Mouse (Mus musculus) limb, embryonic 11.5 days (tissue): ENCODE data around the gene Lrrc8e. TPM values are rescaled to one million over a fixed set of nuclear protein-coding genes. Genes with fewer than 3 reads are reported as not detected.
A peak's percentile ranks its signal among the peaks of the same experiment; 100 is the strongest.
"Not testable (repeated sequence)": the region's sequence is repeated elsewhere in the genome, so short reads cannot be mapped to it uniquely, and the experiment has no call there.

ENCODE experiments used
- ATAC-seq: fragments of 200-750 bp; cut with Nextera tagmentation; 2 replicates; pipeline ENCODE4 v1.8.0; 2017; ENCODE audit warnings: low read depth; ENCODE audit not compliant: insufficient number of reproducible peaks, low FRiP score, low TSS enrichment
- DNase-seq: peaks from one replicate; pipeline ENCODE4 v3.0.0-alpha.2; 2015; ENCODE audit warnings: low spot score
- H3K27ac ChIP-seq: fragments of 300-500 bp; sonication (generic); replicated peaks from 2 replicates; pipeline ENCODE4 v1.5.1; 2014; ENCODE audit warnings: low read depth, mild to moderate bottlenecking, low read length
- H3K27me3 ChIP-seq: fragments of 300-500 bp; sonication (generic); 2 replicates; pipeline ENCODE4 v1.6.1; 2014; ENCODE audit warnings: mild to moderate bottlenecking, low read length, mixed read lengths; ENCODE audit not compliant: control insufficient read depth, insufficient read depth
- H3K36me3 ChIP-seq: fragments of 300-500 bp; sonication (generic); 2 replicates; pipeline ENCODE4 v1.6.1; 2014; ENCODE audit warnings: mild to moderate bottlenecking, low read length, moderate library complexity, mixed read lengths; ENCODE audit not compliant: control insufficient read depth, insufficient read depth
- H3K4me1 ChIP-seq: fragments of 300-500 bp; sonication (generic); 2 replicates; pipeline ENCODE4 v1.6.1; 2014; ENCODE audit warnings: low read length, mixed read lengths; ENCODE audit not compliant: control insufficient read depth, insufficient read depth
- H3K4me2 ChIP-seq: fragments of 300-500 bp; sonication (generic); 2 replicates; pipeline ENCODE4 v1.6.1; 2014; ENCODE audit warnings: low read depth, mild to moderate bottlenecking, moderate library complexity; ENCODE audit not compliant: severe bottlenecking
- H3K4me3 ChIP-seq: fragments of 300-500 bp; sonication (generic); 2 replicates; pipeline ENCODE4 v1.5.1; 2014; ENCODE audit warnings: low read depth, low read length
- H3K9ac ChIP-seq: fragments of 300-500 bp; sonication (generic); 2 replicates; pipeline ENCODE4 v1.6.1; 2014; ENCODE audit warnings: mild to moderate bottlenecking, low read length
- H3K9me3 ChIP-seq: fragments of 300-500 bp; sonication (generic); 2 replicates; pipeline ENCODE4 v1.6.1; 2016; ENCODE audit warnings: low read length; ENCODE audit not compliant: control insufficient read depth
- WGBS: fragments of 180-500 bp; shearing (Covaris S2); extraction: QIAGEN DNeasy Blood & Tissue Kit; methylation state at CpG from one replicate; pipeline ENCODE4 v1.1.7; 2014; 5-methylcytosine and 5-hydroxymethylcytosine counted together
- polyA plus RNA-seq: library from polyadenylated mRNA; unstranded; fragments of >200 nt; fragmentation: Nextera tagmentation; extraction: Ambion mirVana; gene quantifications from 2 replicates; pipeline ENCODE4 v1.2.1, GENCODE M21; 2014

Lrrc8e gene
- polyA plus RNA-seq, 1 experiment from 2014 or later = 0.13 TPM

GRCm38 (mm10) chr8:4247951-4248540, 21.4 kb downstream of the Lrrc8e start, which contains the start of gene Tgfbr3l:
Gene Tgfbr3l (plus strand): TSS chr8:4248214.
- DNase-seq = no peak
- peaks cover 7% of the 10 kb centered on the region; the same call in 1 of the 2 replicates for H3K4me1 ChIP-seq
- H3K9ac ChIP-seq = no peak within 1 kb of the TSS
- WGBS = 79% methylated on average over 15 of the region's 15 CpGs
- H3K27ac ChIP-seq = no peak within 1 kb of the TSS
- H3K4me3 ChIP-seq = no peak within 1 kb of the TSS
- H3K36me3 ChIP-seq = peaks cover 24% of the 10 kb centered on the region
- peak within 1 kb of the TSS; percentile 22; the same call in 1 of the 2 replicates for H3K4me2 ChIP-seq
- no peaks in the 10 kb centered on the region for H3K9me3 ChIP-seq
- ATAC-seq = no peak
- H3K27me3 ChIP-seq = no peaks in the 10 kb centered on the region

DNA sequence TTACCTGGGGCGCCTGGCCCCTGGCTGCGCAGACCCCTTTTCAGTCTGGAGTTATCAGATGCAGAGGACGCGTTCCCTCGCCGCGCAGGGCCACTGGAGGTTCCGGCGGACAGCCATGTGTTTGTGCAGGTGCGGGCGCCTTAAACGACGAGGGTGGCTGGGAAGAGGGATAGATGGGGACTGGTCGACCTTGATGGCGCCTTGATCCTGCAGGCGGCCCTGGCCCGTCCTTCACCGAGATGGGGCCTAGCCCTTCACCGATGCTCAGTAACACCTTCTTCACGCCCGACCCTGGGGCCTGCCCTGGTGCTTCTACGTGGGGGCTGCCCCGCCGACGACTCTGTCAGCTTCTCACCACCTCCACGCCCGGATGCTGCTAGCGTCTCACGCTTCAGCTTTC, 22.6 kb downstream of the Lrrc8e start:
- peak; percentile 70 for DNase-seq
- Histone ChIP-seq H3K4me2 (peak overlapping the region; percentile 22; the same call in 1 of the 2 replicates), H3K4me1 (peaks cover 10% of the 10 kb centered on the region), H3K27ac (no peak overlapping the region), H3K27me3 (no peaks in the 10 kb centered on the region), H3K4me3 (no peak overlapping the region), H3K9me3 (no peaks in the 10 kb centered on the region), H3K36me3 (peaks cover 16% of the 10 kb centered on the region), H3K9ac (peak overlapping the region; percentile 22; the same call in 1 of the 2 replicates)
- WGBS = 13% methylated on average over 29 of the region's 29 CpGs
- ATAC-seq = no peak

GRCm38 (mm10) chr8:4250306-4250970, 23.8 kb downstream of the Lrrc8e start:
- ATAC-seq (peak; percentile 26; the same call in 1 of the 2 replicates), DNase-seq (peak; percentile 89)
- Histone ChIP-seq H3K36me3 (peaks cover 11% of the 10 kb centered on the region), H3K9me3 (no peaks in the 10 kb centered on the region), H3K4me3 (no peak overlapping the region), H3K9ac (peak overlapping the region; percentile 37; the same call in 1 of the 2 replicates), H3K27me3 (no peaks in the 10 kb centered on the region), H3K4me1 (peaks cover 11% of the 10 kb centered on the region), H3K4me2 (no peak overlapping the region), H3K27ac (no peak overlapping the region)
- 30% methylated on average over 26 of the region's 26 CpGs for WGBS

GRCm38 (mm10) chr8:4252116-4252760, 25.6 kb downstream of the Lrrc8e start:
- Histone ChIP-seq H3K36me3 (peaks cover 2% of the 10 kb centered on the region), H3K27me3 (no peaks in the 10 kb centered on the region), H3K4me3 (peak overlapping the region; percentile 82), H3K9ac (no peak overlapping the region), H3K4me2 (peak overlapping the region; percentile 66), H3K27ac (no peak overlapping the region), H3K9me3 (no peaks in the 10 kb centered on the region), H3K4me1 (peaks cover 13% of the 10 kb centered on the region)
- WGBS = 49% methylated on average over 8 of the region's 8 CpGs
- ATAC-seq = no peak
- DNase-seq = no peak

GRCm38 (mm10) chr8:4252934-4253841, 26.6 kb downstream of the Lrrc8e start, which contains the start of gene Snapc2:
Gene Snapc2 (plus strand): TSS chr8:4253080.
- H3K36me3 ChIP-seq = peaks cover 2% of the 10 kb centered on the region
- WGBS = under 1% methylated on average over 69 of the region's 69 CpGs

GRCm38 (mm10) chr8:4254001-4254400, 27.4 kb downstream of the Lrrc8e start:
- WGBS = 65% methylated on average over 6 of the region's 6 CpGs
- Histone ChIP-seq H3K27ac (no peak overlapping the region), H3K4me1 (peaks cover 19% of the 10 kb centered on the region), H3K4me3 (peak overlapping the region; percentile 82; the same call in 1 of the 2 replicates), H3K9ac (no peak overlapping the region), H3K4me2 (peak overlapping the region; percentile 66), H3K36me3 (peaks cover 2% of the 10 kb centered on the region), H3K9me3 (no peaks in the 10 kb centered on the region; the same call in 1 of the 2 replicates), H3K27me3 (no peaks in the 10 kb centered on the region)
- no peak for ATAC-seq
- no peak for DNase-seq

More at GRCm38 (mm10) chr8:4252934-4253841, 26.6 kb downstream of the Lrrc8e start, which contains the start of gene Snapc2:
- Histone ChIP-seq H3K9ac (peak within 1 kb of the TSS; percentile 85), H3K4me1 (peaks cover 21% of the 10 kb centered on the region), H3K4me3 (peak within 1 kb of the TSS; percentile 82), H3K4me2 (peak within 1 kb of the TSS; percentile 66), H3K9me3 (no peaks in the 10 kb centered on the region; the same call in 1 of the 2 replicates), H3K27ac (peak within 1 kb of the TSS; percentile 79; the same call in 1 of the 2 replicates), H3K27me3 (no peaks in the 10 kb centered on the region)
- ATAC-seq = peak; percentile 89
- DNase-seq = peak; percentile 97

DNA sequence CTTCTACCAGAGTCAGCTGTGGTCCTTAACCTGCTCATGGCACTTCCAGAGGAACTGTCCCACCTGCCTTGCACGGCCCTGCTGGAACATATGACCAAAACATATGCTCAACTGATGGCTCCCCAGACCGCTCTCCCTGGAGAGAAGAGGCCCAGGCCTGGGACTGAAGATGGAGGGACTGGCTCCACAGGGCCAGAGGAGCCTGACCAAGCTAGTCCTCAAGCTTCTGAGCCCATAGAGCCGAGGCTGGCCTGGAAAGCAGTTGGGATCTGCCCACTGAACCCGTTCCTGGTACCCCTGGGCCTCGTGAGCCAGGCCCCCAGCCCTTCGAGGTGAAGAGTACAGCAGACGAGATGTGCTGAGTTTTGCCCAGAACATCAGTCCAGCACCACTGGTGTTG, 28.8 kb downstream of the Lrrc8e start:
- 89% methylated on average over 7 of the region's 7 CpGs for WGBS
- H3K27ac ChIP-seq, DNase-seq, H3K36me3 ChIP-seq, H3K4me3 ChIP-seq, H3K9ac ChIP-seq, H3K4me2 ChIP-seq, ATAC-seq, H3K9me3 ChIP-seq, H3K27me3 ChIP-seq: not testable (repeated sequence)
- H3K4me1 ChIP-seq = peaks cover 18% of the 10 kb centered on the region; the same call in 1 of the 2 replicates
